Mouse (Mus musculus): ENCODE measurements around the gene Rora. TPM values are rescaled to one million over a fixed set of nuclear protein-coding genes. Genes with fewer than 3 reads are reported as not detected.

Rora gene
- polyA plus RNA-seq, 1 experiment from 2014 or later, result 5.0 TPM

GRCm38 (mm10) chr9:69034301-69034871 is 380.8 kb downstream of the Rora start:
- no peak overlapping the region for H3K27ac ChIP-seq
- no peaks in the 10 kb centered on the region for H3K36me3 ChIP-seq
- H3K4me3 ChIP-seq, result no peak overlapping the region
- H3K9me3 ChIP-seq, result no peaks in the 10 kb centered on the region
- H3K27me3 ChIP-seq (ENCODE audit: insufficient read depth, poor library complexity, severe bottlenecking), result peaks cover 4% of the 10 kb centered on the region; the same call in 1 of the 2 replicates
- 74% methylated on average over 10 of the region's 10 CpGs for WGBS
- no peak for DNase-seq (ENCODE audit: low spot score)
- H3K4me1 ChIP-seq, result 0 out of 2 replicates have a peak, but pooled peaks cover 2% of the 10 kb centered on the region

GRCm38 (mm10) chr9:69035456-69035855 is 381.9 kb downstream of the Rora start:
- Histone ChIP-seq H3K27ac (no peak overlapping the region), H3K4me3 (no peak overlapping the region), H3K27me3 (ENCODE audit: insufficient read depth, poor library complexity, severe bottlenecking) (peaks cover 4% of the 10 kb centered on the region; the same call in 1 of the 2 replicates), H3K36me3 (no peaks in the 10 kb centered on the region), H3K4me1 (0 out of 2 replicates have a peak, but pooled peaks cover 2% of the 10 kb centered on the region), H3K9me3 (no peaks in the 10 kb centered on the region)
- WGBS, result 79% methylated on average over 7 of the region's 7 CpGs
- DNase-seq (ENCODE audit: low spot score), result no peak

GRCm38 (mm10) chr9:69036296-69036695 is 382.7 kb downstream of the Rora start:
- Histone ChIP-seq H3K9me3 (no peaks in the 10 kb centered on the region), H3K4me1 (0 out of 2 replicates have a peak, but pooled peaks cover 2% of the 10 kb centered on the region), H3K27ac (no peak overlapping the region), H3K27me3 (ENCODE audit: insufficient read depth, poor library complexity, severe bottlenecking) (peaks cover 4% of the 10 kb centered on the region; the same call in 1 of the 2 replicates), H3K4me3 (no peak overlapping the region), H3K36me3 (no peaks in the 10 kb centered on the region)
- WGBS, result 60% methylated on average over 3 of the region's 3 CpGs
- DNase-seq (ENCODE audit: low spot score), result no peak

- no peak for DNase-seq (ENCODE audit: low spot score)
- 81% methylated on average over 8 of the region's 8 CpGs for WGBS
Observed at GRCm38 (mm10) chr9:69043920-69044613, 390.5 kb downstream of the Rora start.

GRCm38 (mm10) chr9:69044614-69045133 is 391.1 kb downstream of the Rora start:
- no peaks in the 10 kb centered on the region for H3K36me3 ChIP-seq

More at GRCm38 (mm10) chr9:69043920-69044613, 390.5 kb downstream of the Rora start:
- Histone ChIP-seq H3K36me3 (no peaks in the 10 kb centered on the region), H3K27me3 (ENCODE audit: insufficient read depth, poor library complexity, severe bottlenecking) (no peaks in the 10 kb centered on the region), H3K4me3 (no peak overlapping the region), H3K9me3 (no peaks in the 10 kb centered on the region), H3K4me1 (peaks cover 3% of the 10 kb centered on the region; the same call in 1 of the 2 replicates), H3K27ac (no peak overlapping the region)

GRCm38 (mm10) chr9:69045908-69046307 is 392.3 kb downstream of the Rora start:
- Histone ChIP-seq H3K4me3 (no peak overlapping the region), H3K9me3 (no peaks in the 10 kb centered on the region), H3K27me3 (ENCODE audit: insufficient read depth, poor library complexity, severe bottlenecking) (no peaks in the 10 kb centered on the region), H3K27ac (no peak overlapping the region), H3K4me1 (peaks cover 3% of the 10 kb centered on the region; the same call in 1 of the 2 replicates), H3K36me3 (no peaks in the 10 kb centered on the region)
- WGBS, result 59% methylated on average over 8 of the region's 8 CpGs
- peak; percentile 78 for DNase-seq (ENCODE audit: low spot score)

More at GRCm38 (mm10) chr9:69044614-69045133, 391.1 kb downstream of the Rora start:
- DNase-seq (ENCODE audit: low spot score), result no peak
- H3K4me3 ChIP-seq, result no peak overlapping the region
- no peaks in the 10 kb centered on the region for H3K9me3 ChIP-seq
- no peak overlapping the region for H3K27ac ChIP-seq
- peaks cover 3% of the 10 kb centered on the region; the same call in 1 of the 2 replicates for H3K4me1 ChIP-seq
- H3K27me3 ChIP-seq (ENCODE audit: insufficient read depth, poor library complexity, severe bottlenecking), result no peaks in the 10 kb centered on the region
- WGBS, result 87% methylated on average over 7 of the region's 7 CpGs

- no peaks in the 10 kb centered on the region for H3K36me3 ChIP-seq
- WGBS, result 86% methylated on average over 8 of the region's 8 CpGs
- H3K4me3 ChIP-seq, result no peak overlapping the region
- DNase-seq (ENCODE audit: low spot score), result no peak
- H3K4me1 ChIP-seq, result peaks cover 3% of the 10 kb centered on the region; the same call in 1 of the 2 replicates
- 0 out of 2 replicates have a peak, but pooled peaks cover 4% of the 10 kb centered on the region for H3K27me3 ChIP-seq (ENCODE audit: insufficient read depth, poor library complexity, severe bottlenecking)
- H3K27ac ChIP-seq, result no peak overlapping the region
- no peaks in the 10 kb centered on the region for H3K9me3 ChIP-seq
Observed at GRCm38 (mm10) chr9:69050856-69051255, 397.3 kb downstream of the Rora start.

- Histone ChIP-seq H3K9me3 (no peaks in the 10 kb centered on the region), H3K4me1 (no peaks in the 10 kb centered on the region; the same call in 1 of the 2 replicates), H3K36me3 (no peaks in the 10 kb centered on the region), H3K27ac (no peak overlapping the region), H3K4me3 (no peak overlapping the region), H3K27me3 (ENCODE audit: insufficient read depth, poor library complexity, severe bottlenecking) (0 out of 2 replicates have a peak, but pooled peaks cover 4% of the 10 kb centered on the region)
- WGBS, result 92% methylated on average over 5 of the region's 5 CpGs
- DNase-seq (ENCODE audit: low spot score), result no peak
Observed at GRCm38 (mm10) chr9:69051890-69052289, 398.3 kb downstream of the Rora start.

- 82% methylated on average over 5 of the region's 5 CpGs for whole genome bisulfite sequencing
- Histone ChIP-seq H3K9me3 (no peaks in the 10 kb centered on the region), H3K27me3 (ENCODE audit: insufficient read depth, poor library complexity, severe bottlenecking) (0 out of 2 replicates have a peak, but pooled peaks cover 7% of the 10 kb centered on the region), H3K36me3 (no peaks in the 10 kb centered on the region), H3K27ac (no peak overlapping the region), H3K4me3 (no peak overlapping the region), H3K4me1 (no peaks in the 10 kb centered on the region)
- no peak for DNase-seq (ENCODE audit: low spot score)
Observed at GRCm38 (mm10) chr9:69055302-69055701, 401.7 kb downstream of the Rora start.

- Histone ChIP-seq H3K4me3 (no peak overlapping the region), H3K4me1 (0 out of 2 replicates have a peak, but pooled peaks cover 2% of the 10 kb centered on the region), H3K27ac (no peak overlapping the region), H3K9me3 (no peaks in the 10 kb centered on the region), H3K36me3 (no peaks in the 10 kb centered on the region), H3K27me3 (ENCODE audit: insufficient read depth, poor library complexity, severe bottlenecking) (no peaks in the 10 kb centered on the region)
- no peak for DNase-seq (ENCODE audit: low spot score)
- WGBS, result 81% methylated on average over 15 of the region's 15 CpGs
Observed at GRCm38 (mm10) chr9:69071203-69071867, 417.7 kb downstream of the Rora start.

GRCm38 (mm10) chr9:69073271-69073670 is 419.7 kb downstream of the Rora start:
- H3K27me3 ChIP-seq (ENCODE audit: insufficient read depth, poor library complexity, severe bottlenecking), result no peaks in the 10 kb centered on the region
- no peak overlapping the region for H3K27ac ChIP-seq
- 49% methylated on average over 7 of the region's 7 CpGs for WGBS
- no peak overlapping the region for H3K4me3 ChIP-seq
- 0 out of 2 replicates have a peak, but pooled peaks cover 2% of the 10 kb centered on the region for H3K4me1 ChIP-seq
- no peaks in the 10 kb centered on the region for H3K36me3 ChIP-seq
- no peak for DNase-seq (ENCODE audit: low spot score)
- H3K9me3 ChIP-seq, result no peaks in the 10 kb centered on the region

GRCm38 (mm10) chr9:69084086-69084719 is 430.6 kb downstream of the Rora start:
- peaks cover 31% of the 10 kb centered on the region for H3K27me3 ChIP-seq (ENCODE audit: insufficient read depth, poor library complexity, severe bottlenecking)
- no peak for DNase-seq (ENCODE audit: low spot score)
- H3K9me3 ChIP-seq, result no peaks in the 10 kb centered on the region
- H3K4me1 ChIP-seq, result peaks cover 11% of the 10 kb centered on the region; the same call in 1 of the 2 replicates
- no peak overlapping the region for H3K27ac ChIP-seq
- H3K4me3 ChIP-seq, result no peak overlapping the region
- H3K36me3 ChIP-seq, result no peaks in the 10 kb centered on the region
- 81% methylated on average over 3 of the region's 3 CpGs for WGBS
